Mouse (Mus musculus): Measurements from ENCODE around the gene Selenon. TPM values are rescaled to one million over a fixed set of nuclear protein-coding genes. Genes with fewer than 3 reads are reported as not detected.

Selenon gene
- polyA plus RNA-seq, 1 experiment from 2014 or later: 16.7 TPM

DNA sequence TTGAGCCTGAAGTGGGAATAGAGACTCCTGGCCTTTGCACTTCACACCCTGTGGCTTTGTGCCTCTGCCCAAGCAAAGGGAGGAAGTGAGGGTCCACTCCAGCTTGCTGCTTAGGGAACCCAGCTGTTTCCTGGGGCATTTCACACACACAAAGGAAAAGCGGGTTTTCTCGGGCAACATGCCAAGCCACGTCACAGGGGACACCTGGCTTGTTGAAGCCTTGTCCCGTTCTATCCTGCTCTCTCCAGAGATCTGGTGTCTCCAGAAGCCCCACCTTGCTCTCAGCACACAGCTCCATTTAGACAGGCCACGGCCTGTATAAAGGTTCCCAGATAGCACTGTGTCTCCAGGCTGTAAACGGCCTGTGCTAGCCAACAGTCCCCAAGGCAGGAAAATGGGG, 60.2 kb downstream of the Selenon start:
- Histone ChIP-seq H3K4me2 (replicated peaks; ENCODE audit: low read depth, low read length) (no peak overlapping the region), H3K9ac (ENCODE audit: low read depth, low read length) (no peak overlapping the region), H3K36me3 (ENCODE audit: control insufficient read depth, insufficient read depth, low read length) (no peaks in the 10 kb centered on the region), H3K27ac (ENCODE audit: low read depth, low read length) (no peak overlapping the region), H3K9me3 (ENCODE audit: control insufficient read depth, low read length) (no peaks in the 10 kb centered on the region), H3K4me3 (ENCODE audit: low read depth, low read length) (no peak overlapping the region), H3K4me1 (replicated peaks; ENCODE audit: control insufficient read depth, insufficient read depth, low read length) (no peaks in the 10 kb centered on the region), H3K27me3 (ENCODE audit: control insufficient read depth, insufficient read depth, low read length) (no peaks in the 10 kb centered on the region)
- ATAC-seq (ENCODE audit: low FRiP score) (no peak), DNase-seq (ENCODE audit: low spot score) (no peak)
- WGBS: 89% methylated on average over 6 of the region's 6 CpGs

DNA sequence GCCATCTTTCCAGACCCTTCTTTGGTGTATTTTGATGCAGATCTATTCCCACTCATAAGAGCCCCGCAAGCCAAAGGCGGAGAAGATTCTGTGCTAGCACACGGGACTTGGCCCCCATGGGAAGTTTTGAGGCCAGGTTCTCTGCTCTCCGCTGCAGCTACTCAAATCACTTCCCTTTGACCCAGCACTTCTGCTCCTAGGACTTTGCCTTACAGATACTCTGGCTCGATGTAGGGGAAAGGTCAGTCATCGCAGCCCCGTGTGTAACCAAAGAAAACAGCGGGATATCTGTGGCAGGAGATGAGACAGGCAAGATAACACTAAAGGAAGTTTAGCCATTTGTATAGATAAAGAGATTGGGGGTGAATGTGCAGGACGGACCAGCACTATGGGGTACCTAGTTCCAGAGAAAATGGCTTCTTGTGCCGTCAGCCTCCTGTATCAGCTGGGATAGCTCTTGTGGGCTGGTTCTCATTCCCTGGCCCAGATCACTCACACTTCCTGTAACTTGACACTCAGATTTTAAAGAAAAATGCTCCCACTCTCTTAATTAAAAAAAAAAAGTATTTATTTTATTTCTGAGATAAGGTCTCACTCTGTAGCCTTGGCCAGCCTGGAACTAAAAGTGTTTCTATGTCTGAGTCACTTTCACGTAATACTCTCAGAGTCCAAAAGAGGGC, 61.8 kb downstream of the Selenon start:
- DNase-seq (ENCODE audit: low spot score): no peak

DNA sequence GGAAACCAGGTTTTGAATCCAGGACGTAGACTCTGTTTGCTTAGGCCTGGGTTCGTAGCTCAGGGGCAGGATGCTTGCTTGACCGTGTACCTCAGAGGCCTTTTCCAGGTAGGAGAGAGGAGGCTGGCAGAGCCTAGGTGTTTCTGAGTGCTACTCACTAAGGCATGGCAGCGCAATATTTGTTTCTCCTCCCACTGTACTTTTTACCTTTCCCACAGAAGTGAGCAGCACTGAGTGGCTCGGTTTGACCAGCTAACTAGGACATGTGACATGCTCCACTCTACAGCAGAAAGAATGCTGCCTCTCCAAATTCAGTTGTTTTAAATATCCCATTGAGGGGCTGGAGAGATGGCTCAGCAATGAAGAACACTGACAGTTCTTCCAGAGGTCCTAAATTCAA, 63.8 kb downstream of the Selenon start:
- no peaks in the 10 kb centered on the region for H3K36me3 ChIP-seq (ENCODE audit: control insufficient read depth, insufficient read depth, low read length)
- no peak overlapping the region for H3K27ac ChIP-seq (ENCODE audit: low read depth, low read length)
- ATAC-seq (ENCODE audit: low FRiP score) (no peak), DNase-seq (ENCODE audit: low spot score) (no peak)
- no peak overlapping the region for H3K4me3 ChIP-seq (ENCODE audit: low read depth, low read length)
- no peaks in the 10 kb centered on the region for H3K27me3 ChIP-seq (ENCODE audit: control insufficient read depth, insufficient read depth, low read length)
- no peaks in the 10 kb centered on the region for H3K9me3 ChIP-seq (ENCODE audit: control insufficient read depth, low read length)
- WGBS: 92% methylated on average over 5 of the region's 5 CpGs
- H3K4me2 ChIP-seq (replicated peaks; ENCODE audit: low read depth, low read length): no peak overlapping the region
- H3K4me1 ChIP-seq (replicated peaks; ENCODE audit: control insufficient read depth, insufficient read depth, low read length): no peaks in the 10 kb centered on the region
- no peak overlapping the region for H3K9ac ChIP-seq (ENCODE audit: low read depth, low read length)

More for the DNA sequence above, 61.8 kb downstream of the Selenon start:
- H3K27me3 ChIP-seq (ENCODE audit: control insufficient read depth, insufficient read depth, low read length): no peaks in the 10 kb centered on the region
- no peak for ATAC-seq (ENCODE audit: low FRiP score)
- H3K27ac ChIP-seq (ENCODE audit: low read depth, low read length): no peak overlapping the region
- 87% methylated on average over 11 of the region's 11 CpGs for WGBS
- no peaks in the 10 kb centered on the region for H3K4me1 ChIP-seq (replicated peaks; ENCODE audit: control insufficient read depth, insufficient read depth, low read length)
- no peak overlapping the region for H3K4me2 ChIP-seq (replicated peaks; ENCODE audit: low read depth, low read length)
- H3K9me3 ChIP-seq (ENCODE audit: control insufficient read depth, low read length): no peaks in the 10 kb centered on the region
- H3K36me3 ChIP-seq (ENCODE audit: control insufficient read depth, insufficient read depth, low read length): no peaks in the 10 kb centered on the region
- no peak overlapping the region for H3K4me3 ChIP-seq (ENCODE audit: low read depth, low read length)
- H3K9ac ChIP-seq (ENCODE audit: low read depth, low read length): no peak overlapping the region

Other genes with a start within 250 kb of the Selenon start
- 0.12 and 0.32 TPM in 2 replicates for gene Trim63, start 237.0 kb downstream of the Selenon start, polyA plus RNA-seq (2014; fragmentation: Nextera tagmentation; extraction: Ambion mirVana)
- gene Slc30a2, start 209.0 kb downstream of the Selenon start, polyA plus RNA-seq (2014; fragmentation: Nextera tagmentation; extraction: Ambion mirVana): not detected in 2 replicates
- 0.18 and 0.26 TPM in 2 replicates for gene Extl1, start 168.3 kb downstream of the Selenon start, polyA plus RNA-seq (2014; fragmentation: Nextera tagmentation; extraction: Ambion mirVana)
- gene Pafah2, start 155.8 kb downstream of the Selenon start, polyA plus RNA-seq (2014; fragmentation: Nextera tagmentation; extraction: Ambion mirVana): 7.9 and 10.2 TPM in 2 replicates
- gene Stmn1, start 83.8 kb downstream of the Selenon start, polyA plus RNA-seq (2014; fragmentation: Nextera tagmentation; extraction: Ambion mirVana): 4,486 and 4,492 TPM in 2 replicates
- 1.7 and 2.5 TPM in 2 replicates for gene Paqr7, start 55.5 kb downstream of the Selenon start, polyA plus RNA-seq (2014; fragmentation: Nextera tagmentation; extraction: Ambion mirVana)
- 4.4 and 6.1 TPM in 2 replicates for gene Aunip, start 41.2 kb downstream of the Selenon start, polyA plus RNA-seq (2014; fragmentation: Nextera tagmentation; extraction: Ambion mirVana)
- 136 and 138 TPM in 2 replicates for gene Mtfr1l, start 16.8 kb downstream of the Selenon start, polyA plus RNA-seq (2014; fragmentation: Nextera tagmentation; extraction: Ambion mirVana)
- gene Man1c1, start 152.1 kb upstream of the Selenon start, polyA plus RNA-seq (2014; fragmentation: Nextera tagmentation; extraction: Ambion mirVana): 3.8 and 5.3 TPM in 2 replicates
- gene Ldlrap1, start 215.9 kb upstream of the Selenon start, polyA plus RNA-seq (2014; fragmentation: Nextera tagmentation; extraction: Ambion mirVana): 4.3 and 5.6 TPM in 2 replicates